Mouse (Mus musculus): ENCODE measurements at regions not wholly inside any gene's neighbourhood (a gene's known extent, or its start where the extent isn't known, plus 50 kb on each side); places are given as distances from the start of the nearest gene placed in this dataset.

DNA sequence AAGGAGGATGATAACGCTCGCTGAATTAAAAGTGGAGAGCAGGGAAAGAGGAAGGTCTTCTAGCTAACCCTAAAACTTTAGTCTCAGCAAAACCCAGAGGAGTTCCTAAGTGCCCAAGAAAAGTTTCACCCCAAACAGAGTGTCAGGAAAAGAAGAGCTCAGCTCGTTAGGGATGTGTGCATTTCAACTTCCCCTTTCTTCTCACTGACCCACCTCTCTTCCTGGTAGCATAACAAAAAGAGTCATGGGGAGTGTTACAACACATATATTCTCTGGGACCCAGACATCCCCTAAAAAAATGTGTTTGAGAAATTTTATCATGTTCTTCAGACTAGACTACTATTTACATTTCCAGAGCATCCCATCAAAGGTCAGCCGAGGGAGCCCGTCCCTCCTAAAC is 432.6 kb downstream of the Mctp2 start:
- no peak for DNase-seq (ENCODE audit: low spot score)

DNA sequence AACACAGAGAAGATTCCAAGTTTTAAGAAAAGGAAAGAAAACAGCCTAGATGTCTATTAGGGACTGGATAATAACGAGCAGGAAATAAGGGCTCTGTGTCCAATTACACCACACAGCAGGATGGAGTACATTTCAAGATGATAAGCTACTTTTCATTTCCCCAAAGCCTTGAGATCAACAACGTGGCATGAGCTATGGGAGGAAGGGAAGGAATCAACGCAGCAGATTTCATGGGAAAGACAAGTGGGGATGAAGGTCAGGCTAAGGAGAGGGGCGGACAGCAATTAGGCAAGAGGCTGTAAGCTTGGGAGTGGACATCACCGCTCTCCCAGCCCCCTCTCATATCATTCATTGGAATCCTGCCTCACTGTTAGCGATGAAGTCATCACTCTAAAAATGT is 433.5 kb downstream of the Mctp2 start:
- DNase-seq (ENCODE audit: low spot score): no peak

DNA sequence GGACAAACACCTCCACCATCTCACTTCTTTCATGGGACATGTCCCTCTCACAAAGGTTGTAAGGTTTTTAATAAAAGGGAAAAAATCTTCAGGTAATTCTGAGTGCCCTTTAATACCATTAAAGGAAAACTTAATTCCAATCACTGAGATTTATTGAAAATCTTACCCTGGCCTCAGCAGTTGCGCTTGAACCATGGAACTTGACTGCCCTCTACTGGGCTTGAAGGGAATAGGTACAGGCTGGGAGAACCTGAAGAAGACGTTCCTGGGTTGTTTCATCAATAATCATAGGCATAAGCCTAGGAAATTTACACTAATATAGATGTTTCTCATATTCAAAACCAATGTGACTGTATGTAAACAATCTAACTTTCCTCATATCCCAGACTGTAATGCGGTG is 439.3 kb downstream of the Mctp2 start:
- no peak for DNase-seq (ENCODE audit: low spot score)

DNA sequence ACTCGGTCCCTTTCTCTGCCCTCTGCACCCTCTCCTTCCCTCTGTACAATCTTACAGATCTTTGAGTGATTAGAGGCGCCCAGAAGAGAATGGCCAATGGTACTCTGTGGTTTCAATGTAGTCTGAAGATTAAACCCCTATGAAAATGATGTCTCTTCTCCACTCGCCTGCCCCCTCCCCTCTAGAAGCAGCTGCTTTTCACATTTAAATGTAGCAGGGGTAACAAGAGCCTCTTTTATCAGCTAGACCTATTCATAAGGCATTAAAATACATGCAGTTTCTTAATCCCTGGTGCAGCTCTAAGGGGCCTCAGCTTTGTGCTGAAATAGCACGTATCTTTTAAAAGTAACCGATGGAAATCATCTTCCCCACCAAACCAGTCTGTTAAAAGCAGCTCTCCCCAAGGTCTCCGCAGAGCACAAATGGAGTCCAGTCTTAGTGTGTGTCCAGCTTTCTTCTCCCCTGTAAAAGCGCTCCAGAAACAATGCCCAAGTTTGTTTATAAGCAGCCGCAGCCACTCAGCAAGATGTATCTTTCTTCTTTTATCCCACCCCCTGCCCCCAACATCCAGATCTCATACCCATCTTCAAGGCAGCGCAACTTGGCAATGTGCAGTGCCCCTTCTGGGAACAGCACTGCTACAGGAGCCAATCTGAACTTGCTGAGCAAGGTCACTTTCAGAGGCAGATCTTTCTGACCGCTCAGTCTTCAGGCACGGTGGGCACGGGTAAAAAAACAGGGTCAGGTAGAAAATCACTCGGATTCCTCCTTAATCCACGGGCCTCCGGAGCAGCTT is 440.8 kb downstream of the Mctp2 start:
- no peak for DNase-seq (ENCODE audit: low spot score)

DNA sequence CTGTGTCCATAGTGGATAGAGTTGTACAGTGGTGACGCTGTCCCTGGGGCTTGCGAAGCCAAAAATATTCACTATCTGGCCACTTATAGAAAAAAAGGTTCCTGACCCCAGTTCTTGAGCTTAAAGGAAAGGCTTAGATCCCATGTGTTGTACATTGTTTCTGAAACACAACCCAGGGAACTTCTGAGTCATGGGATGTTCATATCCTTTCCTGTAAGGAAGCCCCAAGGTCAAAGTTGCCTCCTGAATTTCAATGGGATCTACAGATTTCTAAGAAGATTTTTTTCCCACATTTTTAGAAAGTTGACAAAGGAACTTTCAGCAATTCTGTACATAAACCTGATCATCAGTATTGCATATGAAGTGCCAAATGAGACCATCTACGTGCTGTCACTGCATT is 453.5 kb downstream of the Mctp2 start:
- no peak for DNase-seq (ENCODE audit: low spot score)

DNA sequence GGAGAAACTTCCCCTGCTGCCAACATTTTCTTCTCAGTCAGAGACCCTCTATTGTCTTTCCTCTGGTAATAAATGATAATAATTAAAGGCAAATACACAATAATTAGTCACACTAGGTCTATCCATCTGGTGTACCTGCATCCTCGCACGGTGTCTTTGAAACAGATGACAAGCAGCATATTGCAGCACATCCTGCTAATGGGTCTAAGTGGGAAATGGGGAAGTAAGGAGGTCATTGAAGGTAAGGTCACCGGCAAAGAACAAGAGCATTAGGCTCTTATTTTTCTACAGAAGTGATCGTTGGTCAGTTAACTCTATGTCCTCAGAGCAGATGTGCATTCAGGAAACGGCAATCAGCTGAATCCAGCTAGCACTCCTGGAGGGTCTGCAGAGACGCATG is 457.2 kb downstream of the Mctp2 start:
- DNase-seq (ENCODE audit: low spot score): no peak

DNA sequence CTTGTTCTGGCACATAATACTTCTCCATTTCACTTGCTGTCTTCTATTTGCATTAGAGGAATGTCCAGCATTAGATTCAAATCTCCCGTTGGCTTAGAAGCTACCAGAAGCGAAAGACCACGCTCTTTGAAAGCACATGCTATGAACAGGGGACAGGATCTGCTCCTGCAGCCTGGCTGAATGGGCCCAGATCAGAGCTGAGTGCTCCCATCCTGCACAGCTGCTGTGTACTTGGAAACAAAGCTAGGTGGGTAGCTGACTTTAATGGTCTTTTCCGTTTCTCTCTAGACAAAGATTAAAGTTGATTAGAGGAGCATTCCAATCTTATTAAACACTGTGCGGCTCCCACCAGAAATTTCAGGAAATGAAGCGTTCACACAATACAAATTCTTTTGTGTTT is 468.6 kb downstream of the Mctp2 start:
- DNase-seq (ENCODE audit: low spot score): no peak

DNA sequence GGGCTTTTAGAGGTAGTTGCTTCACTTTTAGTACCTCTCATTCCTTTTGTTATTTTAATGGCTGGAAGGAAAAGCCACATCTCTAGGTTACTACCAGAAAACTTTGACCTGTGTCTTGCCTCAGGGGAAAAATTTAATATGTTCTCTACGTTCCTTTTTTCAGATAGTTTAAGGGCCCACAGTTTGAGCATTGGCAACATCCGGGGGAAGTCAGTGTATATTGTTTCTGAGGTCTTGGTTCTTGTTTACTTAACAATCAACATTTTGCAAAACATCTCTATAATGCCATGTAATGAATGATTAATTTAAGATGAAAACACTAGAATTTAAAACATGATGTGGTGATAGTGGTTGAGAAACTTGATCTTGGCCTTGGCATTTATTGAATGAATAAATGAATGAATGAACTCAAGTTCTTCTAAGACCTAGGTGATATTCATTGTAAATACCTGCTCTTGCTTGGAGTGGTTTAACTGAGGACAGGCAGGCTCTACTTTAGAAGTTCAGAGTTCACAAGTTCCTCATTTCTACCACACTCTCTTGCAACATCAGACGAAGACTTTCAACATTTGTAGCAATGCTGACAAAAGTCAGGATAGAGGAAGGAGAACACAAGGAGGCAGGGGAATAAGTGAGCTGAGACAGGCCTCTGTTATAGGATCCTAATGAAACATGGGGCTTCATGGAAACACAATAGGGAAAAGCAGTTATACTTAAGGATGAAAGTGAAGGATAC is 474.4 kb downstream of the Mctp2 start:
- DNase-seq (ENCODE audit: low spot score): no peak

DNA sequence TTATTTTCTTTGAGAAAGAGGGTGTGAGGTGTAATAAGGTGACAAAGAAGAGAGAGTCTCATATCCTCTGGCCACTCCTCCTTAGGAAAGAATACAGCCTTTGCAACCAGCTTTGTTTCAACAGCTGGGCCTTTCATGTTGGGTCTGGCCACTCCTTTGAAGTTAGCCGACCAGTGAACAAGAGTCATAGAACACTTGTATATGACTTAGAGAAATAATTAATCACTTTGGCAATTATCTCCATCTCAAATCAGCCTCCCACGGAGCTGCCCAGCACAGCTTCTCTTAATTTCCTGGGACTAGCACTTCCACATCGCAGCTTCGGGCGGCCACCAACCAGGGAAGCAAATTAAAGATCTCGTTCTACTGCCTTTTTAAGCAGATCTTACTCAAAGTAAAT is 476.8 kb downstream of the Mctp2 start:
- no peak for DNase-seq (ENCODE audit: low spot score)

DNA sequence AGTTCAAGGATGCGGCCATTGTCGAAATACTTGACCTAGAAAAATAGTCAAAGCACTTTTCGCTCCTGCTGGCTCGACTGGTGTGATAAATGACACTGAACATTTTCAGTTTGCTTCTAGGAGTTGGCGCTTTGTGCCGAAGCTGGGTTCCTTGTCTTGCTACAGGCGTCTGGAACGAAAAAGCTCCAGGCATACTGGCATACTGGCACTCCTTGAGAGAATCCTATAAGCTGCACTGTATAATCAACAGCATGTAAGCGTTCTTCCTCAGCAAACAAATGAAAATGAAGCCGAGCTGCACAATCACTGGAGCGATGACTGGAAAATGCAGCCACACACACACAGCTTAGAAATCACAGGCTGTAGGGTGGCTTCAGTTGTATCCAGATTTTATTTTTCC is 464.9 kb upstream of the Gm10295 start:
- DNase-seq (ENCODE audit: low spot score): no peak

DNA sequence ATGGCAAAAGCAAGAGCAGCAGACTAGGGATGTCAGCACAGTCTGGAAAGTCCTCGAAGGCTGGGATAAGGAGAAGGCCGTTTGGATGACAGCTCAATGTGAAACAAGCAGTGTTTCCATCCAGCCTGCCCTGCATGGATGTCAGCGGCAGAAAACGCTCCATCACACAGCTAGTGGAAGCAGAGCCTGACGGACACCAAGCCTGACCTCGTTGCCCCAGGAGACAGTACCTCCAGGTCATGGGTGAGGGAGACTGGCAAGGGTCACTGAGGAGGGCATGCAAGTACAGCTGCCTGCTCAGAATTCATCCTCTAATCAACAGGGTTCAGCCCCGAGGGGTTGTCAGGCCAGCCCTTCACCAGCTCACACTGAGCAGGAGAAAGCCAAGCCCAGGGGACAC is 442.9 kb upstream of the Gm10295 start:
- no peak for DNase-seq (ENCODE audit: low spot score)

DNA sequence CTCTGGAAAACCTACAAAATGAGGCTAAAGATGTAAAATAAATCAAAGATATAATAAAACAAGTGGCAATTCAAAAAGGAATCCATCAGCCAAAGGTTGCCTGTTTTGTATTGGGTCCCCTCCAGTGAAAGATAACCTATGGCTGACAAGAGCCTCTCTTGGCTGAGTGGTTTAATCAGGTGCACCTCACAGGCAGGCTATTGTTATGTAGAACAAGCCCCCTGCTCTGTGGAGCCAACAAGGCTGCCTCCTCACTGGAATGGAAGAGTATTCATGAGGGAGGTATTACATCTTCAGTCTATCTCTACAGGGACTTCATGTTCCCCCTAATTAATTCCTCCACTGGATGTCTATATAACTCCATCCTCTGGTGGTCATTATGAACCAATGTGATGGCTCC is 437.1 kb upstream of the Gm10295 start:
- DNase-seq (ENCODE audit: low spot score): no peak

DNA sequence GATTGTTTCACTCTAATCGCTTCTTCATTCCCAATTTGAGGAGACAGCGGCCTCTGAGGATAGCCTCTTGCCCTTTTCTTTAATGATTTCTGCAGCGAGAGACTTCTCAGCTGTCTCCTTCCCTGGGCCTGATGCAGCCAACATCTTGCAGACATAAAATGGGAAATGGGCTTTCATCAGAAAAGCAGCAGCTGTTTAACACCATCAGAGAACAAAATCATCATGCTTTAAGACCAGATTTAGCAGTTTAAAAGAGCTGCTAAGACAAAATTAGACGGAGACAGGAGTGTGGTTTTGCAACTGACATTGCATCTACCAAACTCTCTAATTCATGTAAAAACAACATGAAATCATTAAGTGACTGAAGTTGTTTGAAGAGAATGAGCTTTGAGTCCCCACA is 431.2 kb upstream of the Gm10295 start:
- DNase-seq (ENCODE audit: low spot score): no peak

DNA sequence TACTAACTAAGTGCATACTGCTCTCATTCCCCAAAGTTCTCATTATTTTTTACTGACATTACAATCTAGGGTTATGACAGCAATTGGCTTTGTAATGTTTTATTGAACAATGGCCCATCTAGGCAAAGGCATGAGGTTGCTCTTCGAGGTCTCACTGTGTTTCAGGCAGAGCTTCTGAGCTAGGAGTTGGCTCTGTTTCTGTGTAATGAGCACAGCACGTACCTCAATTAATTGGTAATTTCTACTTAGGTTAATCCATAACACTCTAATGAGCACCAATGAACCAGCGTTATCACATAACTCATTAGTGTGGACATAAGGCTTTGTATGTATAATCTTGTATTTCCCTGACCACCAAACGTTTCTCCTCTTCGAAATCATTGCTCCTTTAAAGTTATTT is 398.6 kb upstream of the Gm10295 start:
- DNase-seq (ENCODE audit: low spot score): no peak

DNA sequence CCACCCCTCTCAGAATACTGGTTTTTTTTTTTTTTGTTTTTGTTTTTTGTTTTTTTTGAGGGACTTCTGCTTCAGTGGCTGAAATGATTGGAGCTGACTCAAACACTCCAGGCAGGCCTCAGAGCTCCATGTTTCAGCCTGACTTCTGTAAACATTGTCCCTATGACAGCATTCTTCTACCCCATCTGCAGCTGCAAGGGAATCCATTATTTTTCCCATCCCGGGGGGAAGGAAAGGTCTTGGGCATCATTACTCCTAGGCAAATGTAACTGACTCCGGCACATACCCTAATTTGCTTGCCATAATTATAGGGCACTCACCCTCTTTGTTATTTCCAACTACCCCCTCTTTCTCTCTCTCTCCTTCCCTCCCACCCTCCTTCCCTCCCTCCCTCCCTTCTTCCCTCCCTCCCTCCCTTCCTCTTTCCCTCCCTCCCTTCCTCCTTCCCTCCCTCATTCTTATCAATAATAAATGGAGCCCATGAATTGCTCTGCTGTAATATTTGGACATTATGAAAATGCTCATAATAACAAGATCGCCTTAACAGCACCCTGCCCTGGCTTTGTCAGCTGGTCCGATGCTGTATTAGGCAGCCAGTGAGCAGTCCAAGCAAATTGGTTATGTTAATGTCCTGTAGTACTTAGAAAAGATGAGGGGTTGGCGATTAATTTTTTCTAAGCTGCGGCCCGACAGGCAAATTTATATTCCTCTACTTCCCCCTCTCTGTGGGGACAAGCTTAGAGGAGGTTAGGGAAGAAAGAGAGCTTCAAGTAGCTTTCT is 395.0 kb upstream of the Gm10295 start:
- no peak for DNase-seq (ENCODE audit: low spot score)

DNA sequence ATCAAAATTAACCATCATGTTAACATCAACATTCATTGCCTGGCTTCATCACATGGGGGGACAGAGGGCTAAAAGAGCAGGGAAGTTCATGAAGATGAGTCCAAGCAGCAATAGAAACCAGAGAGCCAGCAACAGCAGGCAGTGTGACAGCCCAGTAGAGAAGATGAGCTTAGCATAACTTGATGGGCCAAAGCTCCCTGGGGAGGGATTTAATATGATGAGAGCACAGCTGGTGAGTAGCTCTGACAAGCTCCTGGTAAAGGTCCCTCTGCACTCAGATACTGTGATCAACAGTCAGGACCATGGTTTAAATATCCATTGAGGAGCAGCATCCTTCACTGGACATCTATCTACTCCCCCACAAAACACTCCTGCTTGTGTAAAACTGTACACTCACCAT is 377.2 kb upstream of the Gm10295 start:
- no peak for DNase-seq (ENCODE audit: low spot score)

DNA sequence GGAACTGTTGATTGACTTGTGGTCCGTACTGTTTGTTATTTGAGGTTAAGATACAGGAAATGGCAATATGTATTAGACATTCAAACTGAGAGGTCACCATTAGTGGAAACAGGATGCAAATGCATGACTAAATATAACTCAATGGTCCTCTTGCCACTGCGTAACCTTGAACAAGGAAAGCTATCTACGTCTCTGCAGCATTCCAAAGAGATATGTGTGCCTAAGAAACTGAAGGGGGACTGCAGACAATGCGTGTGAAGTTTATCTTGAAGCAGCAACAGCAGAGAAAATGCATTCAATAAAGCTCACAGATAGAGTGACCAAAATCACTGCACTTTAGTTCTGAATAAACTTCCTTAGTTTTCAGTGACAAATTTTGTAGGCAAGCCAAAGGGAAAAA is 356.9 kb upstream of the Gm10295 start:
- DNase-seq (ENCODE audit: low spot score): no peak

DNA sequence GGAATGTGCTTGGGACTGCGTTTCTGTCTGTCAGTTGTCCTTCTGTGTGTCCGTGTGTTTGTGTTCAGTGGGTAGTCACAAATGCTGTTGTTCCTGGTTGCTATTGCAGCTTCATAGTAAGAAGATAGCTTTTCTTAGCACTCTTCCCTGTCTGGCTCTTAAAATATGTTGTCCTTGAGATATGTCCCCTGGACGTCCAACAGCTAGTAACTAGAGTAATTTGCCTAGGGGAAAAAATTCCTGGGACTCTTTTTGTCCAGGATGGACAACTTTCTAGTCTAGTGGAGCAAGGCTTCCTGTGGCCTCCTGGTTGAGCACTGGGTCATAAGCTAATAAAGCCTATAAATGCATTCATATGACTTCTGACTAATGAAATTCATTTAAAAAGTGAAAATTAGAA is 354.9 kb upstream of the Gm10295 start:
- DNase-seq (ENCODE audit: low spot score): no peak

DNA sequence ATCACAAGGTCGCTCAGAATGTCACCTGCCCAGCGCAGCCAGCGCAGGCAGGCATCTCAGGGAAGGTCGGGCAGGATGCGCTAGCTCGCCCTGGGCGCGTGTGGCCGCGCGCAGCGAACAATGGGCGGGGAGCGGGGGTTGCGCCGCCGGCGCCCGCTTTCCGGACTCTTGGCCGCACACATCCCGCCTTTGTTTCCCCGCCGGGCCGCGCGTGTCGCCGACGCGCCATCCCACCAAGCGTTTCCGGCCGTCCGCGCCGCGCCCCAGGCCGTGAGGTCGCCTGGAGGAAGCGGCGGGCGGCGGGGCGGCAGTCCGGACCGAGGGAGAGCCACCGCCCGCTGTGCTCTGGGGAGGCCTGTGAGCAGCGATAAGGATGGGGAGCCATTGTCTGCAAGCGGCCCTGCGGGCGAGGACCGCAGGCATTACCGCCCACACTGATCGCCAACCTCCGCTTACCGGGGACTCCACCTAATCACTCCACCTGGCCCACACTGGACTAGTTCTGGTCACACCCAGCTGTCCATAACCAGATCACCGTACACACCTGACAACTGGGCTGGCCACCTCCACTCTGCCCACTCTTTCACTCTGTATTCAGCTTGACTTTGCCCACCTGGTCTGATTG is 354.3 kb upstream of the Gm10295 start:
- peak; percentile 19 for DNase-seq (ENCODE audit: low spot score)

DNA sequence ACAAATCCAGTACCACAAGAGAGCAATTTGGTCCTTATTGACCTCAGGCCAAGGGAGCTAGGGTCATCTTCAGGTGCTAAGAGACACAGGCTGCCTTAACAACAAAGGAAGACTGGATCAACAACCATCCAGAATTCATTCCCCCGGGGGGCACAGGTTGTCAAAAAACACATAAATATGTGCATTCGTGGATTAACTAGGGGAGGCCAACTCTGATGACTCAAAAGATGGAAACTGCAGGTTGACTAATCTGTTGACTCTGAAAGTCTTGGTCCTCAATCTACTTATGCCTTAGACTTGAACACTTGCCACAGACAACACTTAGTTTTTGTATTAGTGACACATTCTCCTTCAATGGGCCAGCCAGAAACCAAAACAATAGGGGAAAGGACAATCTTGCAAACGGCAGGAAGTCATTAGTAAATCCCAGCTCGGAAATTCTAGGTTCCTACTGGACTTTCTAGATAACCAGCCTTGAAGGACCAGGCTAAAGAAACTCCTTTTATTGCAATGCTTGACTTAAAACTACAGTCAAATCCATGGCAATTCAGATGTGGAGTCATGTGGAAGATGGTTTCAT is 353.5 kb upstream of the Gm10295 start:
- DNase-seq (ENCODE audit: low spot score): no peak

Data from urinary bladder, adult 2 months (tissue).